ENCODE assay signal across 8 mouse cellular contexts in the genomic region with DNA sequence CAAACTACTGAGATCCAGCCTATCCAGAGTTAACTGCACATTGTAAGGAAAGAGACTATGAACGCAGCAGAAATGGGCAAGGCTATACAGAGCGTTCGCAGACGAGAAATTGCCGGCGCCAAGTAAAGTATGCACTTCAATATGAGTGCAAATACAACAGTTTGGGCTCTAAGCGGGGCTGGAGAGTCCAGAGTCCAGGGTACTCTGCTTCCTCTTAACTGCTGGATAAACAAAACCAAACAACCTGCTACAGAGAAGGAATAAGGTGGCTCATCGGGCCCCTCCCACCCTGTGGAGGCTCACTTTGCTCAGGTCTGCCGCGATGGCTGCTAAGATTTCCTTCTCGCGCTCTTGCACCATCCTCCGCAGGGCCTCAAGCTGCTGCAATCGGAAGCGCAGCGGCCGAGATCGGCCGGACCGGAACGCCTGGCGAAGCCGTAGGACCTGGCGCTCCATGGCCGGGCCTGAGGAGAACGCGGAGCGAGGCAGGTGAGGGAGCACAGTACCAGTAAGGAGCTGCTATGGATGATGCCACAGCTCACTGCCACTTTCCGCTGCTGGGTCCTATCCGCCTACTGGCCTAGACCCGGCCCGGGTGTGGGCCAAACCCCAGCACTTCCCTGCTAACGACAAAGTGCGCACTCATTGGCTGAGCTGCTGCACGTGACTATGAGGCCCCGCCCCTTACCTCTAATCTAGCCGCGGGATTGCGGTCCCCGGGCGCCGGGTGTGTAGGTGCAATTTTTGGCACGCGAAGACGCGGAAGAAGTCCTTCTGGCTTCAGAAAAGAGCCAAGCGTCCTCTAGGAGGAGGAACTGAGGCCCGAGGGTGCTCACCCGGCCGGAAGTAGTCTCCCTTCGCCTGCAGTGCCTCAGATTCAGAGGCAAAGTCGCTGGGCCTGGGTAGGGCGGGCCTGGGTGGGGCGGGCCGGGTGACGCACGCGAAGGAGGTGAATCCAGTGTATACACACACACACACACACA. TPM values are rescaled to one million over a fixed set of nuclear protein-coding genes. Genes with fewer than 3 reads are reported as not detected.
DNase-seq lines count a peak whose midpoint lies in the region; ATAC-seq and TF ChIP-seq lines count a peak whose summit lies in the region.

A gene (minus strand): TSS at position 914 of the 983 bp plus-strand sequence.

- peak; percentile 95 for DNase-seq in 416B (ENCODE audit: low read depth)
- peak; percentile 96 for DNase-seq in heart, adult 9 months (ENCODE audit: low spot score in 2 of 2)
- peak; percentile 82 to 90 for DNase-seq in monocyte, adult 2 months (ENCODE audit: low read depth in 1 of 2, low spot score in 2 of 2)
- DNase-seq in spleen, postnatal 36 days (ENCODE audit: low spot score in 2 of 2) = peak; percentile 93 to 94

- peak; percentile 99 for ATAC-seq in embryonic facial prominence, embryonic 15.5 days (ENCODE audit: insufficient number of reproducible peaks, low FRiP score, low TSS enrichment, low read depth)
- peak; percentile 100 for ATAC-seq in kidney, embryonic 14.5 days (ENCODE audit: low FRiP score, low TSS enrichment)
- peak; percentile 98 for ATAC-seq in limb, embryonic 15.5 days (ENCODE audit: insufficient number of reproducible peaks, low FRiP score, low TSS enrichment, low read depth)

- peak; percentile 97 for TF ChIP-seq POLR2A in bone marrow, adult 2 months (IDR thresholded peaks at IDR 0.05; ENCODE audit: borderline replicate concordance, control insufficient read depth, low read depth, low read length)

- peak within 1 kb of the TSS; percentile 93 for H3K27ac ChIP-seq in bone marrow, adult 2 months (ENCODE audit: control insufficient read depth, insufficient read depth, low read depth, low read length, poor library complexity)
- peak within 1 kb of the TSS; percentile 98 for H3K27ac ChIP-seq in embryonic facial prominence, embryonic 15.5 days (replicated peaks)
- peak within 1 kb of the TSS; percentile 88 for H3K27ac ChIP-seq in kidney, embryonic 14.5 days (ENCODE audit: low read depth, low read length)
- H3K27ac ChIP-seq in limb, embryonic 15.5 days = peak within 1 kb of the TSS; percentile 96

- H3K36me3 ChIP-seq in embryonic facial prominence, embryonic 15.5 days = peaks cover 26% of the 10 kb centered on the region
- H3K36me3 ChIP-seq in kidney, embryonic 14.5 days (ENCODE audit: control insufficient read depth, insufficient read depth, low read length) = peaks cover 13% of the 10 kb centered on the region; the same call in 1 of the 2 replicates
- peaks cover 21% of the 10 kb centered on the region for H3K36me3 ChIP-seq in limb, embryonic 15.5 days

- TF ChIP-seq CTCF in bone marrow, adult 2 months (IDR thresholded peaks at IDR 0.05; ENCODE audit: control insufficient read depth, insufficient read depth, low read length) = peak; percentile 21; the same call in 1 of the 2 replicates

- no peaks in the 10 kb centered on the region for H3K4me1 ChIP-seq in bone marrow, adult 2 months (ENCODE audit: control insufficient read depth, insufficient read depth, low read length)
- H3K4me1 ChIP-seq in embryonic facial prominence, embryonic 15.5 days = peaks cover 4% of the 10 kb centered on the region; the same call in 1 of the 2 replicates
- no peaks in the 10 kb centered on the region; the same call in 1 of the 2 replicates for H3K4me1 ChIP-seq in kidney, embryonic 14.5 days (ENCODE audit: control insufficient read depth, insufficient read depth, low read length)
- no peaks in the 10 kb centered on the region for H3K4me1 ChIP-seq in limb, embryonic 15.5 days

- under 1% methylated on average over 55 of the region's 58 CpGs for WGBS in bone marrow, adult 2 months
- under 1% methylated on average over 58 of the region's 58 CpGs for WGBS in embryonic facial prominence, embryonic 15.5 days
- WGBS in kidney, embryonic 14.5 days = 1% methylated on average over 58 of the region's 58 CpGs
- under 1% methylated on average over 54 of the region's 58 CpGs for WGBS in limb, embryonic 15.5 days

- H3K4me2 ChIP-seq in embryonic facial prominence, embryonic 15.5 days (replicated peaks) = peak within 1 kb of the TSS; percentile 68
- H3K4me2 ChIP-seq in kidney, embryonic 14.5 days (replicated peaks; ENCODE audit: low read depth, low read length) = peak within 1 kb of the TSS; percentile 69
- peak within 1 kb of the TSS; percentile 62 for H3K4me2 ChIP-seq in limb, embryonic 15.5 days

- H3K9me3 ChIP-seq in embryonic facial prominence, embryonic 15.5 days (replicated peaks) = no peaks in the 10 kb centered on the region
- H3K9me3 ChIP-seq in kidney, embryonic 14.5 days (ENCODE audit: control insufficient read depth, low read length) = no peaks in the 10 kb centered on the region
- no peaks in the 10 kb centered on the region for H3K9me3 ChIP-seq in limb, embryonic 15.5 days

- H3K9ac ChIP-seq in embryonic facial prominence, embryonic 15.5 days = peak within 1 kb of the TSS; percentile 78
- peak within 1 kb of the TSS; percentile 78 for H3K9ac ChIP-seq in kidney, embryonic 14.5 days (ENCODE audit: low read depth, low read length)
- peak within 1 kb of the TSS; percentile 77 for H3K9ac ChIP-seq in limb, embryonic 15.5 days

- no peaks in the 10 kb centered on the region for H3K27me3 ChIP-seq in embryonic facial prominence, embryonic 15.5 days
- H3K27me3 ChIP-seq in kidney, embryonic 14.5 days (ENCODE audit: control insufficient read depth, insufficient read depth, low read length) = no peaks in the 10 kb centered on the region
- H3K27me3 ChIP-seq in limb, embryonic 15.5 days = no peaks in the 10 kb centered on the region

- H3K4me3 ChIP-seq in bone marrow, adult 2 months (replicated peaks; ENCODE audit: control insufficient read depth, low read depth, low read length) = peak within 1 kb of the TSS; percentile 75
- H3K4me3 ChIP-seq in embryonic facial prominence, embryonic 15.5 days (replicated peaks) = peak within 1 kb of the TSS; percentile 93
- peak within 1 kb of the TSS; percentile 67 for H3K4me3 ChIP-seq in kidney, embryonic 14.5 days (ENCODE audit: low read length)
- H3K4me3 ChIP-seq in limb, embryonic 15.5 days = peak within 1 kb of the TSS; percentile 71

RNA-seq across cellular contexts. Expression of the gene that starts here (rescaled TPM):
- polyA plus RNA-seq in bone marrow, adult 2 months (2011; ENCODE audit: insufficient read depth, insufficient read length, low replicate concordance, missing spikeins) = 7.2 and 18.9 TPM in 2 replicates
- 30.4 and 32.0 TPM in 2 replicates for polyA plus RNA-seq in embryonic facial prominence, embryonic 15.5 days (2015; fragmentation: Nextera tagmentation; extraction: Ambion mirVana)
- polyA plus RNA-seq in kidney, embryonic 14.5 days (2014; fragmentation: Nextera tagmentation; extraction: Ambion mirVana) = 17.9 and 32.5 TPM in 2 replicates
- 32.8 and 33.2 TPM in 2 replicates for polyA plus RNA-seq in limb, embryonic 15.5 days (2015; fragmentation: Nextera tagmentation; extraction: Ambion mirVana)

Comparison
In these comparisons a context has a peak if more than half of its experiments do, and no peak if none do; other contexts are left out.
1. Peak in every context shown above with its lines: DNase-seq, ATAC-seq, H3K4me3 ChIP-seq and H3K27ac ChIP-seq.